Mouse (Mus musculus) megakaryocyte, embryonic 14.5 days (primary cell): ENCODE measurements around the gene Slc51b.

Experiments used
- FLI1 ChIP-seq: IDR thresholded peaks from 2 replicates; pipeline ENCODE4 v1.6.1; 2012; ENCODE audit warnings: low read length, inconsistent platforms, mixed read lengths
- GATA1 ChIP-seq: IDR thresholded peaks from 3 replicates; pipeline ENCODE4 v1.6.1; 2012; ENCODE audit warnings: mixed read lengths, low read length, inconsistent platforms, borderline replicate concordance

GRCm38 (mm10) chr9:65407861-65408260 lies 14.9 kb downstream of the Slc51b start:
- no peak for TF ChIP-seq GATA1
- no peak for TF ChIP-seq FLI1
